Mouse (Mus musculus): Measurements from ENCODE around the gene Mob4.

GRCm38 (mm10) chr1:55135846-55136245 lies 4.8 kb downstream of the Mob4 start:
- no peak for TF ChIP-seq POLR2A (IDR thresholded peaks at IDR 0.05; ENCODE audit: insufficient read length, low read depth)
- TF ChIP-seq MYOG (IDR thresholded peaks at IDR 0.05; ENCODE audit: control insufficient read depth in 1 of 3, insufficient read depth in 1 of 3, insufficient read length in 2 of 3, low read depth in 2 of 3) = no peak
- TF ChIP-seq POLR2AphosphoS2 (IDR thresholded peaks at IDR 0.05; ENCODE audit: insufficient read length, low read depth) = no peak
- TF ChIP-seq CEBPB (IDR thresholded peaks at IDR 0.05; ENCODE audit: insufficient read depth, poor library complexity, severe bottlenecking) = no peak
- no peak for TF ChIP-seq E2F4 (IDR thresholded peaks at IDR 0.05; ENCODE audit: insufficient read depth)
- TF ChIP-seq USF1 (IDR thresholded peaks at IDR 0.05; ENCODE audit: low read depth) = no peak
- no peak for TF ChIP-seq MYOD1 (IDR thresholded peaks at IDR 0.05; ENCODE audit: control insufficient read depth in 1 of 3, insufficient read length in 2 of 3, low read depth in 2 of 3)
- no peak for TF ChIP-seq TCF12 (IDR thresholded peaks at IDR 0.05; ENCODE audit: insufficient read depth, poor library complexity, severe bottlenecking)
- TF ChIP-seq TCF3 (IDR thresholded peaks at IDR 0.05; ENCODE audit: insufficient read length, low read depth) = no peak

Measured in myocyte (in vitro differentiated cells).